Mouse (Mus musculus): ENCODE results near the gene Slc26a9.

DNA sequence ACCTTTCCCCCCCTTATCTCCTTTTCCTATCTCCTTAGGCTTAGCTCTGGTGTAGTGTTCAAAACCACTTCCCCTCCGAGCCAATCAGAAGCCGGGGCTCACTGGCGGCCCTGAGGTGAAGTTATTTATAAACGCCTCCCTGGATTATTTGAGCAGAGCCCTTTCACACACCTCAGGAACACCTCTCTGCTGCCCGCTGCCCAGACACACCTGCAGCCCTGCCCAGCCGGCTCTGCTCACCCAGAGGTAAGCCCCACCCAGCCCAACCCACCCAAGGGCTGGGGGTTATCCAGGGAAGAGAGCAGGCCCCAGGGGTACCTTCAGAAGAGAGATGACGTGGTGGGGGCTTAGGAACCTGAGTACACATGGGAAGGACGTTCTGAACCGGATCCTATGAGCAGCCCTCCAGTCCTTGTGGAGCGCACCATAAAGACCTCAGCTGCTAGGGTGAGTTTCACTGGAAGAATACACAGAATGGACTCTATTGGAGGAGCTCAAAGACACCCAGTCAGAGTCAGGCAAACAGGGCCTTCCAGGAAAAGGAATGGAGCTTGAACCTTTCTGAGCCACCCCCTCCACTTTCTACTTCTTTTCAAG is at the start of gene Slc26a9:
- TF ChIP-seq CTCF (conservative IDR thresholded peaks at IDR 0.05; ENCODE audit: low read length) (no peak), POU5F1 (IDR thresholded peaks at IDR 0.05; ENCODE audit: borderline replicate concordance, low read length) (no peak), NANOG (IDR thresholded peaks at IDR 0.05; ENCODE audit: borderline replicate concordance, low read length) (no peak)

All from E14TG2a.4 (cell line).